Mouse (Mus musculus): ENCODE results near the gene Gm7534. TPM values are rescaled to one million over a fixed set of nuclear protein-coding genes. Genes with fewer than 3 reads are reported as not detected.

Gene Gm7534
- total and polyA plus RNA-seq, 3 experiments = not detected

DNA sequence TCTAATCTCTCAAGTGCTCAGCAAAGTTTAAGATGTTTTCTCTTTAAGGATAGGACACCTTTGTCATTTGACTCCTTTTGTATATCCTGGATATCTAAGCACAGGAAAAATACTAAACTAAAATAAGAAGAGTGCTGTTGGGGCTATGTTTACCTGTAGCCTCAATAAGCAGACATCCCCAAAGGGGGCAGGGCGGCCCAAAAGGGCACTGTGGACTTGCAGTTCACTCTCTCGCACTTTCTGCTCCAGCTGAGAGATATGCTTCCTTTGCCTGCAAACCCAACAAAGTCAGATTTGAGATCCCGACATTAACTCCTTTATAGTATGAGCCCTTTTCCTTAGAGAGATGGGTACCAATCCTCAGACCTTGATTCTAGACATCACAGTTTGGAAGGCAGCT is 49.1 kb downstream of the Gm7534 start:
- H3K4me3 ChIP-seq (ENCODE audit: control insufficient read depth in 1 of 2, insufficient read depth in 1 of 2, low read depth in 2 of 2, low read length in 2 of 2) = no peak overlapping the region
- TF ChIP-seq NRF1 (IDR thresholded peaks at IDR 0.05; ENCODE audit: insufficient read depth, low read depth, low read length, poor library complexity, severe bottlenecking) (no peak), CTCF (IDR thresholded peaks at IDR 0.05 in 2 of 3, conservative IDR thresholded peaks at IDR 0.05 in 1 of 3; ENCODE audit: control insufficient read depth in 1 of 3, insufficient read depth in 1 of 3, low read depth in 2 of 3, low read length in 3 of 3, poor library complexity in 1 of 3, severe bottlenecking in 1 of 3) (no peak), ELF1 (IDR thresholded peaks at IDR 0.05; ENCODE audit: low read depth, low read length) (no peak), RCOR1 (IDR thresholded peaks at IDR 0.05; ENCODE audit: low read depth, low read length) (no peak), TBP (IDR thresholded peaks at IDR 0.05; ENCODE audit: low read depth, low read length) (no peak), ZNF384 (IDR thresholded peaks at IDR 0.05; ENCODE audit: low read depth, low read length) (no peak), BHLHE40 (IDR thresholded peaks at IDR 0.05; ENCODE audit: borderline replicate concordance, low read depth, low read length) (no peak), GATA1 (IDR thresholded peaks at IDR 0.05; ENCODE audit: low read depth, low read length) (no peak), CHD1 (IDR thresholded peaks at IDR 0.05; ENCODE audit: low read depth, low read length) (no peak)
- no peak for DNase-seq (ENCODE audit: low read depth, low spot score)
- no peaks in the 10 kb centered on the region; a peak in 1 of 4 replicates for H3K4me1 ChIP-seq (ENCODE audit: control insufficient read depth in 1 of 2, insufficient read depth in 2 of 2, low read length in 2 of 2)
- H3K9ac ChIP-seq (ENCODE audit: control insufficient read depth, low read depth, low read length, poor library complexity, severe bottlenecking) = no peak overlapping the region
- H3K9me3 ChIP-seq (replicated peaks; ENCODE audit: insufficient read depth, low read length) = no peaks in the 10 kb centered on the region
- H3K27ac ChIP-seq (ENCODE audit: control insufficient read depth, low read depth, low read length) = no peak overlapping the region
- no peaks in the 10 kb centered on the region for H3K27me3 ChIP-seq (ENCODE audit: control insufficient read depth in 1 of 2, insufficient read depth in 2 of 2, low read length in 2 of 2)
- H3K79me2 ChIP-seq (ENCODE audit: control insufficient read depth, insufficient read depth, low read length, poor library complexity) = no peaks in the 10 kb centered on the region
- H3K36me3 ChIP-seq (ENCODE audit: control insufficient read depth in 1 of 2, insufficient read depth in 2 of 2, low read length in 2 of 2) = peaks cover 3 to 30% of the 10 kb centered on the region in 2 experiments; a peak in 3 of 4 replicates

DNA sequence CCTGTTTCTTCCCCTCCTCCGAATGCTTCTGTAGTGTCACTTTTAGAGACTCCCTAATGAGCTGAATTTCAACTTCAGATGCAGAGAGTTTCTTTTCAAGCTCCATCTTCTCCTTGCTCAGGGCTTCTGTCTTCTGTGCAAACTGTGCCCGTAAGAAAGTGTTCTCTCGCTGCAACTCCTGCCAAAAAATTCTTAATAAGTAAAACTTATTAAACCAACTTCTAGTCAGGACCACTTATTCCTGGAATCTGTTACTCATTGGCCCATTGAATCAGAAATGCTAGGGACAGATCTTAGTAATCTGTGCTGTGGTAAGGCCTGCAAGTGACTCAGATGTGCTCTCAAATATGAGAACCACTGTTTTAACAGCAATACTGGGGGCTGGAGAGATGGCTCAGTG is 50.7 kb downstream of the Gm7534 start:
- no peaks in the 10 kb centered on the region for H3K9me3 ChIP-seq (replicated peaks; ENCODE audit: insufficient read depth, low read length)
- no peak overlapping the region for H3K27ac ChIP-seq (ENCODE audit: control insufficient read depth, low read depth, low read length)
- H3K4me3 ChIP-seq (ENCODE audit: control insufficient read depth in 1 of 2, insufficient read depth in 1 of 2, low read depth in 2 of 2, low read length in 2 of 2) = no peak overlapping the region
- peaks cover 3 to 28% of the 10 kb centered on the region in 2 experiments; a peak in 3 of 4 replicates for H3K36me3 ChIP-seq (ENCODE audit: control insufficient read depth in 1 of 2, insufficient read depth in 2 of 2, low read length in 2 of 2)
- H3K27me3 ChIP-seq (ENCODE audit: control insufficient read depth in 1 of 2, insufficient read depth in 2 of 2, low read length in 2 of 2) = no peaks in the 10 kb centered on the region
- TF ChIP-seq MYC (IDR thresholded peaks at IDR 0.05; ENCODE audit: low read depth, low read length) (no peak), MAX (IDR thresholded peaks at IDR 0.05; ENCODE audit: low read length) (no peak), BHLHE40 (IDR thresholded peaks at IDR 0.05; ENCODE audit: borderline replicate concordance, low read depth, low read length) (no peak), MEF2A (IDR thresholded peaks at IDR 0.05; ENCODE audit: extremely low read depth, insufficient replicate concordance, low read depth, low read length, poor library complexity, severe bottlenecking) (no peak), MXI1 (IDR thresholded peaks at IDR 0.05; ENCODE audit: low read depth, low read length) (no peak), SIN3A (IDR thresholded peaks at IDR 0.05; ENCODE audit: low read length) (no peak), UBTF (IDR thresholded peaks at IDR 0.05; ENCODE audit: borderline replicate concordance, insufficient read depth, low read depth, low read length) (no peak), TCF12 (IDR thresholded peaks at IDR 0.05; ENCODE audit: low read depth, low read length) (no peak), USF2 (IDR thresholded peaks at IDR 0.05; ENCODE audit: borderline replicate concordance in 1 of 2, insufficient read depth in 1 of 2, low read depth in 1 of 2, low read length in 2 of 2) (no peak), MYB (IDR thresholded peaks at IDR 0.05; ENCODE audit: low read depth, low read length) (no peak), RCOR1 (IDR thresholded peaks at IDR 0.05; ENCODE audit: low read depth, low read length) (no peak), CHD2 (IDR thresholded peaks at IDR 0.05; ENCODE audit: low read length) (no peak)
- no peaks in the 10 kb centered on the region for H3K79me2 ChIP-seq (ENCODE audit: control insufficient read depth, insufficient read depth, low read length, poor library complexity)
- no peaks in the 10 kb centered on the region; a peak in 1 of 4 replicates for H3K4me1 ChIP-seq (ENCODE audit: control insufficient read depth in 1 of 2, insufficient read depth in 2 of 2, low read length in 2 of 2)
- H3K9ac ChIP-seq (ENCODE audit: control insufficient read depth, low read depth, low read length, poor library complexity, severe bottlenecking) = no peak overlapping the region
- no peak for DNase-seq (ENCODE audit: low read depth, low spot score)

Data from MEL (cell line).